Mouse (Mus musculus) ES-E14 (cell line): Measurements from ENCODE around the gene Traf3ip1.

Experiments
- ZC3H11A ChIP-seq: IDR thresholded peaks from 2 replicates; pipeline ENCODE4 v1.6.1; 2012; ENCODE audit warnings: low read depth, mild to moderate bottlenecking, inconsistent platforms, low read length, borderline replicate concordance
- ZNF384 ChIP-seq: IDR thresholded peaks from 2 replicates; pipeline ENCODE4 v1.6.1; 2012; ENCODE audit warnings: low read depth, low read length, inconsistent platforms

DNA sequence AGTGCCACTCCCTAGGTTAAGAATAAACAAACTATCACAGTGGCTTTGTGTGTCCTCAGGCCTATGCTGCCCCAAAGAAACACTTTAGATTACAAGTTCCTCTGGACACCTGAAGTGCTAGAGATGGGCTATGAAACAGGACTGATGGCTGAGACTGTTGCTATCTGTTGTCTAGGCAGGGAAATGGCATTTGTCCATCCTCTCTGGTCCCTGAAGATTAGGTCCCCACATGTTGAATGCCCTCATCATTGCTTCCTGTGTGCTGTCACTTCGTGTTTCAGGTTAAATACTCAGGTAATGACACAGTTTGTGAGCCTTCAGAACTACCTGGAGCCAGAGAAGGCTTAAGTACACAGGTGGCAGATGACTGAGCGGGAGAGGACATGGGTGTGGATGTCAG lies 54.6 kb downstream of the Traf3ip1 start:
- TF ChIP-seq ZNF384, result no peak
- TF ChIP-seq ZC3H11A, result no peak
